Mouse (Mus musculus) olfactory bulb, adult 2 months (tissue): ENCODE measurements around the gene Churc1.

Experiments
- CTCF ChIP-seq: fragments of 200-500 bp; IDR thresholded peaks from 2 replicates; pipeline ENCODE4 v1.5.1; 2012; ENCODE audit warnings: low read depth, mild to moderate bottlenecking, low read length, moderate library complexity; ENCODE audit not compliant: insufficient read depth
- POLR2A ChIP-seq: fragments of 200-500 bp; IDR thresholded peaks from 2 replicates; pipeline ENCODE4 v1.6.1; 2012; ENCODE audit warnings: mild to moderate bottlenecking, low read depth, low read length, moderate library complexity; ENCODE audit not compliant: insufficient read depth

- TF ChIP-seq CTCF (no peak), POLR2A (no peak)
Observed at GRCm38 (mm10) chr12:76820615-76821014, 55.3 kb downstream of the Churc1 start.
